Mouse (Mus musculus) adrenal gland, adult (tissue): ENCODE data around the gene Spindoc.

Experiments
- DNase-seq, 2 experiments: peaks; one replicate each; pipeline ENCODE4 v3.0.0; 2022 to 2023; ENCODE audit warnings: low spot score in 1 of 2; ENCODE audit not compliant: inconsistent age in 2 of 2

Gene Spindoc

DNA sequence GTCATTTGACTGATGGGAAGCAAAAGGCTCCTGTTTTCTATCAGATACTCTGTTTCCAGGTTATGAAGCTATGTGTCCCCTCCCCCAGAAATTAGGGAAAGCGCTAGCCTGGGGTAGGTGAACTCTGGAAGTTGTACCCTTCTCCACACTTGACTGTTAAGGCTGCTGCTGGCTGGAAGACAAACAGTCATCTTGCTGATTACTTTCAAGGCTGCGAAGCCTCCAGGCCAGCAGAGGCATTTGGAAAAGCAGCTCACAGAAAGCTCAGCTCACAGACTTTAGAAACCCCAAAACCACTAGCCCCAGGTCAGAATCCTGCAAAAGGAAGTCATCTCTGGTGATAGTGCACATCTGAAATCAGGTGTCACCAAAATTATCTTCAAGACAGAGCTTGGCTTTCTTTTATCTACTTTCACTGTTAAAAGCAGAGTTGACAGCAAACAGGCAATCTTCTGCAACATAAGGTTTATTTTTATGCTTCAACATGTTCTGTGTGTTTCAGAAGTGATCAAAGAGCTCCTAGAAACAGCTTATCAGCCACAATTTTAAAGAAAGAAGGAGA lies 44.9 kb downstream of the Spindoc start:
- DNase-seq: peak in 1 of 2 experiments; percentile 76

DNA sequence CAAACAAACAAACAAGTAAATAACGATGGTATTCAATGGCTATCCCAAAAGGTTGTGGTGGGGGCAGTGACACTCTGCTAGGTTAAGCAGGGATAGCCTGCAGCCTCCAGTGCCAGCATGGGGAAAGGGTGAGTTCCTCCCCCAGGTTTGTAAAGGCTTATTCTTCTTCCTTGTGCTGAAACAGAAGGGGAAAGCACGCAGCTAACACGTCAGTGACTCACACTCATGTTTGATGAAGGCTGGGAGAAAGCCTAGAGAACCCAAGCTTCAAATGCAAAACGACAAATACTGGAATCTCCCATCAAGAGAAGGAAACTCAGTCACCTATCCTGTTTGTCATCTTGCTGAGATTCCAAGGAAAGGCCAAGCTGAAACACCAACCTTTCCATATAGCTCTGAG lies 47.1 kb downstream of the Spindoc start:
- no peak for DNase-seq

DNA sequence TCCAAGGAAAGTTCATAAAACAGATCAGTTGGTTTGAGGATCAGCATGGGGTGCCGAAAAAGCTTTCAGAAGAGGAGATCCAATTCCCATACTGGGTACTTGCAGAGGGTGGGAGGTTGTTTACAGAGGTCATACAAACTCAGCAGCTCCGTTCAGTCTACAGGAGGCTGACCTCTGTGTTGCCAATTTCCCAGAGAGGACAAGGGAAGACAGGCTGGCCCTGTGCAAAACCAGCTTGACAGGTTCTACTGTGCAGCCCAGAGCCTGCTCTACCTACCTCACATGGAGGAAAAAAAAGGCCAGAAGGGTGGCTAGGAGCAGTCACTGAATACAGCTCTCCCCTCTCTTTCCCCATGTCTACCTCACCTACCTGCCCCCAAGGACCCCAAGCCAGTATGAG lies 48.7 kb downstream of the Spindoc start:
- no peak for DNase-seq

GRCm38 (mm10) chr19:7321391-7321790 lies 61.4 kb downstream of the Spindoc start:
- no peak for DNase-seq

DNA sequence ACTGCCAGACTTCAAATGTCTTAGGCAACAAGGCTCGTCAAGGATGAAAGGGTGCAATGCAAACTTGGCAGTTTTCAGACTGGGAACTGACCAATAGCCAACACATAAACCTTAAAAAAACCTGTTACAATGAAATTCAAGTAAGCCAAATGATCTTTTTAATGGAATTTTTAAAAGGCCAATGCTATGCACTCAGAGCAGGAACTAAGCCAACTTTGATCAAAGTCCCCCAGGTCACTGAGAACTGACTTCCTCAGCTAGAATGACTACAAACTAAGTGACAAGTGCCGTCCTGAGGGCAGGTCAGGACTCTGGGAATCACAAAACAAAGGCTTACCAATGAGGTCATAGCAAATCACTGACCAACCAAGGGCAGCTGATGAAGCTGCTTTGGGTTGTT lies 62.6 kb downstream of the Spindoc start:
- DNase-seq: peak in 1 of 2 experiments; percentile 80

- DNase-seq: peak; percentile 68 to 86
These were observed 65.1 kb downstream of the Spindoc start for GRCm38 (mm10) chr19:7317716-7318115.

DNA sequence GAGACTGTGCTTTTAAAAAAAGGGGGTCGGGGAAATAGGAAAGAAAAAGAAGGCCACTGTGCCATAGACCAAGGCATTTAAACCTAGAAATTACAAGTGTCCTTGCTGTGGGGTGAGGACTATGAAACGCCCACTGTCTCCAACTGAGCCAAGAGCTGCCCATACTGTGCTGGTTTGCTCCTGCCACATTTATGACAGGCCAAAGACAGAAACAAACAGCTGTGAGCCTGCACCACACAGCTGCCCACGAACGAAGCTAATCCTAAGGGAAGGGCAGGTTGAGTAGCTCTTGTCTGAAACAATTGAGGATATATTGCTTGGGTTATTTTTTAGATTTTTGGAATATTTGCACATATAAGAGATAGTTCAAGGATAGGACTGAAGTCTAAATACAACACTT lies 66.0 kb downstream of the Spindoc start:
- DNase-seq: no peak

- no peak for DNase-seq
These were observed 67.2 kb downstream of the Spindoc start for GRCm38 (mm10) chr19:7315587-7315984.

GRCm38 (mm10) chr19:7314976-7315586 lies 67.7 kb downstream of the Spindoc start:
- DNase-seq: peak in 1 of 2 experiments; percentile 78

DNA sequence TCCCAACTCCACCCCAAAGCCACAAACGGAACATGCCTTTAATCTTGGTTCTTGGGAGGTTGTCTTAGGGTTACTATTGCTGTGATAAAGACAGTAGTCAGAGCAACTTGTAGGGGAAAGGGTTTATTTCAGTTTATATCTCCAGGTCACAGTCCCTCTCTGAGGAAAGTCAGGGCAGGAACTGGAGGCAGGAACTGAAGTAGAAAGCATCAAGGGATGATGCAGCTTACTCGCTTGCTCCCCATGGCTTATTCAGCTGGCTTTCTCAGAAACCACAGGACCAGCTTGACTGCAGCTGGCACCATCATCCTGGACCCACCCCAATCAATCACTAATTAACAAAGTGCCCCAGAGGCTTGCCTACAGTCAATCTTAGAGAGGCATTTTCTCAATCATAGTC lies 69.1 kb downstream of the Spindoc start:
- no peak for DNase-seq

GRCm38 (mm10) chr19:7311306-7311705 lies 71.5 kb downstream of the Spindoc start:
- peak in 1 of 2 experiments; percentile 57 for DNase-seq

- DNase-seq: peak in 1 of 2 experiments; percentile 72
These were observed 72.1 kb downstream of the Spindoc start for GRCm38 (mm10) chr19:7310704-7311103.

DNA sequence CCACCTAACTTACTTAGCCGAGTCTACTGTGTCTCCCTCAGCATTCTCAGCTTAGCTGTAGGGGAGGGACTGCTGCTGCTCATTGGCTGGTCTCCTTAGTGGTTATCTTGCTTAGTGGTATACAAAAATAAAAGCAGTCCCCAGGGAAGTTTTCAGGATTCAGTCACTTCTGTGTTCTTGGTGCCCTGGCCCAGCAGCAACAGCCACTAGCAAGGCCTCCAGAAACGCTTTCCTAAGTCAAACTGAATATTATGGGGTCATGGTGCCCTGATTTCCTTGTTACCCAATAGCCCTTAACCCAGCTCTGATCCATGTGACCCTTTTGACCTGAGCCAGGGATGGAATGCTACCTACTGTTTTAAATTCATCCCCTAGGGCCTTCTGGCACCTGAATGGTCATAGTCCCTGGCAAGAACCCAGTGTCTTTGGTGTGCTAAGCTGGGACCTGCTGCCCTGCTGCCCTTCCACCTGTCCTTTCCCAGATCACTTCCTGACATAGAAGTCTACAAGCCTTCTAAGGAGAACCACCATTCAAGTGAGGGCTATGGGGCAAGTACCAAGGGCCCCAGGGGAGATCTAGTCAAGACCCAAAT lies 73.0 kb downstream of the Spindoc start:
- DNase-seq: peak in 1 of 2 experiments; percentile 62

GRCm38 (mm10) chr19:7307995-7308770 lies 74.6 kb downstream of the Spindoc start:
- DNase-seq: peak; percentile 43 to 67

DNA sequence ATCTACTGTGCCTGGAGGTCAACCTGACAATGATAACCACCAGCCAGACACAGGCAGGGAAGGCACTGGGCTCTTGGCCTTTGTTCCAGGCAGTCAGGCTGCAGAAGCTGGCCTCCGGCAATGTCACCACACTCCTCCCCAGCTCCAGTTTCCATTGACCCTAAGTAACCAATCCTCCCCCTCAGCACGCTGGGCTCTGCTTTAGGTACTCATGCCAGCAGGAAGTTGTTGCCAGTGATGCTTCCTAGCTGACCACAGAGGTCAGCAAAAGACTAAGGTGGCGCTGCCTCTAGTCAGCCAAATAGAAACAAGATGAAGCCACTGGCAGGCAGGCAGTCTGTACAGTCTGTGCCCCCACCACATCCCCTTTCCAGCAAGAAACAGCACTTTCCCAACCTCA lies 75.8 kb downstream of the Spindoc start:
- DNase-seq: peak in 1 of 2 experiments; percentile 68

DNA sequence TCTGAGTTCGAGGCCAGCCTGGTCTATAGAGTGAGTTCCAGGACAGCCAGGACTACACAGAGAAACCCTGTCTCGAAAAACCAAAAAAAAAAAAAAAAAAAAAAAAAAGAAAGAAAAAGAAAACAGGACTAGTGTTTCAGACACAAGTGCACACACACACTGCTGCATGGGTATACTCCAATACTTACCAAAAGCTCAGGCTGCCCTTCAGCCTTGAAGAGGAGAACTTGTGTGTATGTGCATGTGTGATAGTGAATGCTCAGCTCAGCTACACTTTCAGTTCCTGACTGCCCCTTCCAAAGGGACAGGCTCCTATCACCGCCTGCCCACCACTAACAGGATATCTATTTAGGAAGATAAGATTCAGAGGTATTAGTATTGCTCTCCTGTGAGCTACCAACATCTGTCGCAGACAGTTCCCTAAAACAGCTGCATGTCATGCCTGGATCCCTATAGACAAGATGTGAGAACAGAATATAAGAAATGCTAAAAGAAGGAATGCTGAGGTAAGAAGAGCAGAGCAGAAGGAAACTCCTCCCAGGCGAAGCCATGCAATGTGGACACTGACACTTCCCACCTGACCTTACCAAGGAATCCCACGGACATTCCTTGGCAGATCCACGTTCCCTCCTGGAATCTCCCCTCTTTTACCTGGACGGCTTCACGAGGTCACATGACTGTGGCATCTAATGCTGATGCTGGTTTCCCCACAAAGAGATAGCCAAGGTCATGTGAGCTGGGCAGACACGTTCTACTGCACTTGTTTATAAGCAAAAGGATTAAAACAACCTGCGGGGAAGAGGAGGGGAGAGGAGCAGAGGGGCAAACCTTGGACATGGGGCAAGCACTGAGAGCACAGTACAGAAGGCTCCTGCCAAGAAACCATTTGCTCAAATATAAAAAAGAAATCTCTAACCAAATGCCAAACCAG lies 77.1 kb downstream of the Spindoc start:
- no peak for DNase-seq

GRCm38 (mm10) chr19:7304801-7305200 lies 78.0 kb downstream of the Spindoc start:
- DNase-seq: peak in 1 of 2 experiments; percentile 65
